Mouse (Mus musculus) cortical plate, adult 2 months (tissue): Measurements from ENCODE around the gene Bach2. TPM values are rescaled to one million over a fixed set of nuclear protein-coding genes. Genes with fewer than 3 reads are reported as not detected.

Experiments used
- H3K27ac ChIP-seq: fragments of 200-500 bp; 2 replicates; pipeline ENCODE4 v1.5.1; 2012; ENCODE audit warnings: low read length, control low read depth, inconsistent platforms; ENCODE audit not compliant: insufficient read depth
- H3K4me1 ChIP-seq: fragments of 200-500 bp; 2 replicates; pipeline ENCODE4 v1.6.1; 2011; ENCODE audit warnings: low read length; ENCODE audit not compliant: control insufficient read depth, insufficient read depth
- H3K4me3 ChIP-seq: fragments of 200-500 bp; 2 replicates; pipeline ENCODE4 v1.5.1; 2011; ENCODE audit warnings: mild to moderate bottlenecking, low read length, control low read depth; ENCODE audit not compliant: insufficient read depth
- CTCF ChIP-seq: fragments of 200-500 bp; IDR thresholded peaks from 2 replicates; pipeline ENCODE4 v1.5.1; 2011; ENCODE audit warnings: mild to moderate bottlenecking, control low read depth, low read length; ENCODE audit not compliant: insufficient read depth; ENCODE audit errors: extremely low read depth
- POLR2A ChIP-seq: fragments of 200-500 bp; IDR thresholded peaks from 2 replicates; pipeline ENCODE4 v1.6.1; 2011; ENCODE audit warnings: mild to moderate bottlenecking, low read length, control low read depth; ENCODE audit not compliant: insufficient read depth; ENCODE audit errors: extremely low read depth
- polyA plus RNA-seq: library from polyadenylated mRNA; depleted of rRNA; stranded (reverse); fragments of >200 nt; gene quantifications from 2 replicates; pipeline ENCODE4 v1.2.3, GENCODE M21; 2012

The Bach2 gene
- polyA plus RNA-seq, 1 experiment: 5.4 TPM

- TF ChIP-seq CTCF: no peak
- no peak for TF ChIP-seq POLR2A
- Histone ChIP-seq H3K4me1 (peaks cover 1% of the 10 kb centered on the region; the same call in 1 of the 2 replicates), H3K4me3 (no peak overlapping the region), H3K27ac (no peak overlapping the region)
Measured at GRCm38 (mm10) chr4:32314919-32315318, 76.3 kb downstream of the Bach2 start.

GRCm38 (mm10) chr4:32318608-32319007 lies 80.0 kb downstream of the Bach2 start:
- no peak for TF ChIP-seq POLR2A
- TF ChIP-seq CTCF: no peak
- Histone ChIP-seq H3K4me3 (no peak overlapping the region), H3K4me1 (no peaks in the 10 kb centered on the region), H3K27ac (no peak overlapping the region)

DNA sequence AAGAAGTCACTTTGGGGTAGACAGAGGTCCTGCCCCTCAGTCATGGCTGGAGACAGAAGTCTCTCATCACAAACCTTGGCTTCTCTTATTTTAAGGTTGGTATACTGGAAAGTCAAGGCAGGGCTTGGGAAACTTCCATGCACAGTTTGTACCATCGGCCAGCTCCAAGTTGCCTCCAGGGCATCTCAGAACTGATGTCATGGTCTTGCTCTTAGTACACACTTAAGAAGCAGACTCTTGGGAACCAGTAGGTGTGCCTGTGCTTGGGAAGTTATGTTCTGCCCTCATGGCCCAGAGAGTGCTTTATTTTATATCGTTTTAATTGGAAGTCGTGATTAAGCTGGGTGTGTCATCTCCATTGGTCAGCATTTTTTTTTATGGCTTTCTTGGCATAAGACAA lies 80.7 kb downstream of the Bach2 start:
- Histone ChIP-seq H3K4me1 (no peaks in the 10 kb centered on the region), H3K27ac (no peak overlapping the region), H3K4me3 (no peak overlapping the region)
- TF ChIP-seq POLR2A: no peak

- no peak for TF ChIP-seq POLR2A
- TF ChIP-seq CTCF: no peak
- Histone ChIP-seq H3K4me1 (no peaks in the 10 kb centered on the region), H3K4me3 (no peak overlapping the region), H3K27ac (no peak overlapping the region)
Measured at GRCm38 (mm10) chr4:32320039-32320438, 81.4 kb downstream of the Bach2 start.

GRCm38 (mm10) chr4:32324111-32324510 lies 85.5 kb downstream of the Bach2 start:
- Histone ChIP-seq H3K4me3 (no peak overlapping the region), H3K4me1 (peaks cover 11% of the 10 kb centered on the region; the same call in 1 of the 2 replicates), H3K27ac (no peak overlapping the region)
- TF ChIP-seq CTCF (no peak), POLR2A (no peak)

GRCm38 (mm10) chr4:32324967-32325366 lies 86.4 kb downstream of the Bach2 start:
- no peak overlapping the region for H3K4me3 ChIP-seq
- H3K4me1 ChIP-seq: peaks cover 11% of the 10 kb centered on the region; the same call in 1 of the 2 replicates
- H3K27ac ChIP-seq: no peak overlapping the region
- no peak for TF ChIP-seq POLR2A
- no peak for TF ChIP-seq CTCF

- H3K4me3 ChIP-seq: no peak overlapping the region
- no peak overlapping the region for H3K27ac ChIP-seq
- H3K4me1 ChIP-seq: peaks cover 11% of the 10 kb centered on the region; the same call in 1 of the 2 replicates
- TF ChIP-seq CTCF (no peak), POLR2A (no peak)
Measured at GRCm38 (mm10) chr4:32325596-32325995, 87.0 kb downstream of the Bach2 start.

DNA sequence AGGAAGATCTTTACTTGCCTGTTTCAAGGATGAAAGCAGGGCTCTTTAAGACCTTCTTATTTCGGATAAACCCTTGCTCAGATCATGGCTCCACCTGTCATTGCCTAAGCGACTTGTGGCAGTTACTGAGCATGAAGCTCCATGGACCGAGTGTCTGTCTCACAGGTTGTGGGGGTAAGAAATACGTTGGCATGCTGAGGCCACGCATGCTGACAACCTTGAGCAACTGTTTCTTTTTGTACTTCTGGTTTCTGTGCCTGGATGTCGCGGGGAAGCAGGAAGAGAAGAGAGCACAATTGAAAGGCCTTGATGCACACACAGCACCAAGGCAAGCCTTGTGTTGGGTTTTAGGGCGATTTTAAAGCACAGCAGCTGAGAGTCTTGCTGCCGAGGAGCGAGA lies 87.7 kb downstream of the Bach2 start:
- Histone ChIP-seq H3K4me3 (no peak overlapping the region), H3K4me1 (peaks cover 11% of the 10 kb centered on the region; the same call in 1 of the 2 replicates), H3K27ac (no peak overlapping the region)
- TF ChIP-seq POLR2A (no peak), CTCF (no peak)

DNA sequence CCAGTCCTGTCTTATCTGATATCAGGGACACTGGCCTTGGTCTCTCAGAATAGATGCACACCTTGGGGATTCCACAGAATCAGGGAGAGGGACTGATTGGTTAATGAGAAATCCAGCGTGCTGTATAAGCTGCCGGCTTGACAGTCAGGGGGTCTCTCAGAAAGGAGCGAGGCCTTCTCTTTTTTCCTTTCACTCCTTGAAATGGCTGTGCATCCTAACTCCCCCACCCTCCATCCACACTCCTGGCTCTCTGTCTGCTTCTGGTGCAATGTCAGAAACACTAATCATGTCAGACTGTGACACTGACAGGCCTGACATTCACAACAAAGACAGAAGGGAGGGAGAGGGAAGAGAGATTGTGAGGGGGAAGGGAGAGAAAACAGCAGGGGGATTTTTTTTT lies 88.3 kb downstream of the Bach2 start:
- H3K27ac ChIP-seq: peak overlapping the region; percentile 28; the same call in 1 of the 2 replicates
- no peak for TF ChIP-seq CTCF
- TF ChIP-seq POLR2A: no peak

GRCm38 (mm10) chr4:32327626-32328025 lies 89.0 kb downstream of the Bach2 start:
- no peak for TF ChIP-seq CTCF
- TF ChIP-seq POLR2A: no peak
- Histone ChIP-seq H3K27ac (no peak overlapping the region), H3K4me3 (no peak overlapping the region)

More for the DNA sequence above, 88.3 kb downstream of the Bach2 start:
- peaks cover 11% of the 10 kb centered on the region; the same call in 1 of the 2 replicates for H3K4me1 ChIP-seq
- no peak overlapping the region for H3K4me3 ChIP-seq

GRCm38 (mm10) chr4:32328561-32328960 lies 90.0 kb downstream of the Bach2 start:
- TF ChIP-seq POLR2A (no peak), CTCF (no peak)
- Histone ChIP-seq H3K27ac (no peak overlapping the region), H3K4me3 (no peak overlapping the region), H3K4me1 (peaks cover 11% of the 10 kb centered on the region; the same call in 1 of the 2 replicates)

More at GRCm38 (mm10) chr4:32327626-32328025, 89.0 kb downstream of the Bach2 start:
- peaks cover 11% of the 10 kb centered on the region; the same call in 1 of the 2 replicates for H3K4me1 ChIP-seq
